Comparison of ENCODE assay signal across 8 mouse cellular contexts in genomic region chr17:25015655-25016291, GRCm38 (mm10). TPM values are rescaled to one million over a fixed set of nuclear protein-coding genes. Genes with fewer than 3 reads are reported as not detected.
DNase-seq lines count a peak whose midpoint lies in the region; ATAC-seq lines count a peak whose summit lies in the region.

Gene Cramp1l (minus strand): TSS chr17:25015788.
Gene Ift140 (plus strand): TSS chr17:25016085.

- H3K4me1 ChIP-seq in intestine, embryonic 14.5 days (replicated peaks; ENCODE audit: control insufficient read depth, insufficient read depth, low read length): peaks cover 14% of the 10 kb centered on the region

- no peaks in the 10 kb centered on the region for H3K27me3 ChIP-seq in intestine, embryonic 14.5 days (replicated peaks; ENCODE audit: control insufficient read depth, insufficient read depth, low read length)

- WGBS in intestine, embryonic 14.5 days: under 1% methylated on average over 62 of the region's 62 CpGs

- H3K36me3 ChIP-seq in intestine, embryonic 14.5 days (ENCODE audit: control insufficient read depth, insufficient read depth, low read length): peaks cover 24% of the 10 kb centered on the region

- peak; percentile 96 for ATAC-seq in intestine, embryonic 14.5 days (replicated peaks; ENCODE audit: low FRiP score, low TSS enrichment, low read depth)

- intact Hi-C loops in left cerebral cortex, postnatal 14 days (cut with DNase I): no loop called here

- H3K4me3 ChIP-seq in intestine, embryonic 14.5 days (ENCODE audit: low read depth, low read length): peak within 1 kb of the TSS; percentile 100

- DNase-seq in adrenal gland, adult 18-20 months (ENCODE audit: low spot score in 2 of 2): peak; percentile 97
- DNase-seq in embryo, embryonic 11 days: peak; percentile 100
- peak; percentile 99 for DNase-seq in gastrocnemius, postnatal 25 days
- peak; percentile 96 for DNase-seq in intestine, embryonic 14.5 days (ENCODE audit: low spot score)
- peak; percentile 99 to 100 for DNase-seq in left cerebral cortex, postnatal 14 days (ENCODE audit: low spot score in 2 of 2)
- peak; percentile 99 for DNase-seq in mesoderm, embryonic 11.5 days (ENCODE audit: low read depth, low spot score)
- peak; percentile 100 for DNase-seq in right cerebral cortex, postnatal 36 days (ENCODE audit: low spot score in 2 of 2)
- peak; percentile 98 for DNase-seq in yolk sac, embryonic 10.5 days (ENCODE audit: low spot score)

- peak within 1 kb of the TSS; percentile 84 for H3K27ac ChIP-seq in intestine, embryonic 14.5 days (ENCODE audit: low read depth)

- H3K4me2 ChIP-seq in intestine, embryonic 14.5 days (ENCODE audit: low read length): peak within 1 kb of the TSS; percentile 81

- H3K9me3 ChIP-seq in intestine, embryonic 14.5 days (ENCODE audit: control insufficient read depth, low read length): no peaks in the 10 kb centered on the region

- peak within 1 kb of the TSS; percentile 95 for H3K9ac ChIP-seq in intestine, embryonic 14.5 days (ENCODE audit: low read length)

RNA-seq across cellular contexts. Expression of gene Cramp1l, which starts in this region (rescaled TPM):
- total RNA-seq in adrenal gland, adult 18-20 months (2021): 10 to 100 TPM; 20.4 to 24.0 TPM
- total RNA-seq in gastrocnemius, postnatal 25 days (2021): 1 to 10 TPM; 6.8 to 6.9 TPM
- polyA plus RNA-seq in intestine, embryonic 14.5 days (2014; fragmentation: Nextera tagmentation; extraction: Ambion mirVana): 7.1 and 8.8 TPM in 2 replicates
- total RNA-seq in left cerebral cortex, postnatal 14 days (2021): 10 to 100 TPM; 26.0 to 27.9 TPM

RNA-seq across cellular contexts. Expression of gene Ift140, which starts in this region (rescaled TPM):
- total RNA-seq in adrenal gland, adult 18-20 months (2021): 10 to 100 TPM; 20.3 to 29.9 TPM
- 1 to 10 TPM; 2.7 to 4.6 TPM for total RNA-seq in gastrocnemius, postnatal 25 days (2021)
- 16.3 and 16.9 TPM in 2 replicates for polyA plus RNA-seq in intestine, embryonic 14.5 days (2014; fragmentation: Nextera tagmentation; extraction: Ambion mirVana)
- 10 to 100 TPM; 19.8 to 22.9 TPM for total RNA-seq in left cerebral cortex, postnatal 14 days (2021)

Comparison
In these comparisons a context has a peak if more than half of its experiments do, and no peak if none do; other contexts are left out.
1. Peak in every context shown above with its lines: DNase-seq, ATAC-seq, H3K4me3 ChIP-seq and H3K27ac ChIP-seq.